Mouse (Mus musculus) hindbrain, embryonic 16.5 days (tissue): ENCODE results near the gene Prkaca. TPM values are rescaled to one million over a fixed set of nuclear protein-coding genes. Genes with fewer than 3 reads are reported as not detected.
A peak's percentile ranks its signal among the peaks of the same experiment; 100 is the strongest.

Source experiments
- ATAC-seq: fragments of 200-750 bp; cut with Nextera tagmentation; 2 replicates; pipeline ENCODE4 v1.8.0; 2017; ENCODE audit warnings: moderate TSS enrichment, moderate library complexity
- H3K27ac ChIP-seq: fragments of 300-500 bp; sonication (generic); 2 replicates; pipeline ENCODE4 v1.5.1; 2014; ENCODE audit warnings: low read depth, mild to moderate bottlenecking, control low read depth, low read length, moderate library complexity
- H3K27me3 ChIP-seq: fragments of 300-500 bp; sonication (generic); replicated peaks from 2 replicates; pipeline ENCODE4 v1.6.1; 2014; ENCODE audit warnings: low read length; ENCODE audit not compliant: control insufficient read depth, insufficient read depth
- H3K36me3 ChIP-seq: fragments of 300-500 bp; sonication (generic); 2 replicates; pipeline ENCODE4 v1.6.1; 2014; ENCODE audit warnings: mild to moderate bottlenecking, low read length, moderate library complexity, mixed read lengths; ENCODE audit not compliant: control insufficient read depth, insufficient read depth
- H3K4me1 ChIP-seq: fragments of 300-500 bp; sonication (generic); 2 replicates; pipeline ENCODE4 v1.6.1; 2014; ENCODE audit warnings: low read depth, low read length; ENCODE audit not compliant: control insufficient read depth, insufficient read depth
- H3K4me2 ChIP-seq: fragments of 300-500 bp; sonication (generic); 2 replicates; pipeline ENCODE4 v1.6.1; 2014; ENCODE audit warnings: mild to moderate bottlenecking, low read length, control low read depth, moderate library complexity
- H3K4me3 ChIP-seq: fragments of 300-500 bp; sonication (generic); 2 replicates; pipeline ENCODE4 v1.5.1; 2014; ENCODE audit warnings: mild to moderate bottlenecking, low read length, control low read depth, moderate library complexity
- H3K9ac ChIP-seq: fragments of 300-500 bp; sonication (generic); 2 replicates; pipeline ENCODE4 v1.6.1; 2014; ENCODE audit warnings: low read depth, mild to moderate bottlenecking, control low read depth, low read length, moderate library complexity
- H3K9me3 ChIP-seq: fragments of 300-500 bp; sonication (generic); 2 replicates; pipeline ENCODE4 v1.6.1; 2014; ENCODE audit warnings: mild to moderate bottlenecking, low read length, moderate library complexity; ENCODE audit not compliant: control insufficient read depth
- WGBS: fragments of 180-500 bp; shearing (Covaris S2); extraction: QIAGEN DNeasy Blood & Tissue Kit; methylation state at CpG from one replicate; pipeline ENCODE4 v1.1.7; 2014; 5-methylcytosine and 5-hydroxymethylcytosine counted together
- microRNA counts: library from miRNA; unstranded; fragments of <30 nt; microRNA quantifications from one replicate; lab custom pipeline; 2016
- microRNA-seq: library from miRNA; unstranded; fragments of <30 nt; microRNA quantifications from one replicate; pipeline ENCODE4, GENCODE M21; 2017
- polyA plus RNA-seq: library from polyadenylated mRNA; unstranded; fragments of >200 nt; fragmentation: Nextera tagmentation; extraction: Ambion mirVana; gene quantifications from 2 replicates; pipeline ENCODE4 v1.2.1, GENCODE M21; 2015

Prkaca gene
- polyA plus RNA-seq, 1 experiment from 2014 or later, result 202 TPM

- WGBS, result 74% methylated on average over 4 of the region's 4 CpGs
- no peak overlapping the region for H3K4me2 ChIP-seq
- no peak overlapping the region for H3K27ac ChIP-seq
- H3K4me1 ChIP-seq, result no peaks in the 10 kb centered on the region
- no peaks in the 10 kb centered on the region; the same call in 1 of the 2 replicates for H3K27me3 ChIP-seq
- H3K4me3 ChIP-seq, result no peak overlapping the region
- H3K36me3 ChIP-seq, result no peaks in the 10 kb centered on the region
- H3K9me3 ChIP-seq, result no peaks in the 10 kb centered on the region
- no peak for ATAC-seq
- H3K9ac ChIP-seq, result no peak overlapping the region
Observed at GRCm38 (mm10) chr8:84032777-84033176, 60.0 kb downstream of the Prkaca start.

DNA sequence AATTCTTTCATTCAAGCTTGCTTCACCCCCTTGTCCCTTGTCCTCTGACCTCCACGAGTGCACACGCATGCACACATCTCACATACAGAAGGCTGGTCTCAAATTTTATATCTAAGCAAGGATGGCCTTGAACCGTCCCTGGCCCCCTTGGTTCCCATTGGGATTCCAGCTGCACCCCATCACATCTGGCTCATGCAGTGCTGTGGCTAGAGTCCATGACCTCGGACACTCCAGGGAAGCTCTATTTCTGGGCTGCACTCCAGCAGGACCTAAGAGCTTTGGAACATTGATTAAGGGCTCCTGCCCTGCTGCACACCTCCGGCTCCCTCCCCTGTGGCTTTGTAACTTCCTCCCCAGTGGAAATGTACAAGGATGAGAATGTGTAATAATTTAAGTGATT, 65.2 kb downstream of the Prkaca start:
- Histone ChIP-seq H3K4me2 (no peak overlapping the region), H3K4me3 (no peak overlapping the region), H3K27me3 (peaks cover 22% of the 10 kb centered on the region), H3K36me3 (no peaks in the 10 kb centered on the region), H3K9me3 (no peaks in the 10 kb centered on the region), H3K27ac (no peak overlapping the region), H3K4me1 (peaks cover 10% of the 10 kb centered on the region), H3K9ac (no peak overlapping the region)
- WGBS, result 72% methylated on average over 5 of the region's 5 CpGs
- ATAC-seq, result no peak

GRCm38 (mm10) chr8:84039050-84039449, 66.3 kb downstream of the Prkaca start:
- 11% methylated on average over 5 of the region's 5 CpGs for WGBS
- Histone ChIP-seq H3K4me2 (no peak overlapping the region), H3K27ac (no peak overlapping the region), H3K9ac (no peak overlapping the region), H3K4me3 (no peak overlapping the region), H3K36me3 (no peaks in the 10 kb centered on the region), H3K4me1 (peaks cover 10% of the 10 kb centered on the region), H3K27me3 (peaks cover 33% of the 10 kb centered on the region), H3K9me3 (no peaks in the 10 kb centered on the region)
- ATAC-seq, result peak; percentile 28; the same call in 1 of the 2 replicates

GRCm38 (mm10) chr8:84042066-84042947, 69.5 kb downstream of the Prkaca start, which contains the start of gene Il27ra:
Il27ra (minus strand) TSS chr8:84042589.
- peak within 1 kb of the TSS; percentile 43 for H3K9ac ChIP-seq
- H3K4me1 ChIP-seq, result peaks cover 12% of the 10 kb centered on the region
- ATAC-seq, result peak; percentile 63
- WGBS, result 3% methylated on average over 40 of the region's 40 CpGs
- peak within 1 kb of the TSS; percentile 72 for H3K4me2 ChIP-seq
- no peaks in the 10 kb centered on the region for H3K9me3 ChIP-seq
- H3K4me3 ChIP-seq, result peak within 1 kb of the TSS; percentile 36
- no peak within 1 kb of the TSS for H3K27ac ChIP-seq
- no peaks in the 10 kb centered on the region for H3K36me3 ChIP-seq
- peaks cover 45% of the 10 kb centered on the region for H3K27me3 ChIP-seq

- H3K4me1 ChIP-seq, result peaks cover 12% of the 10 kb centered on the region
- peak overlapping the region; percentile 72 for H3K4me2 ChIP-seq
- no peak overlapping the region for H3K9ac ChIP-seq
- no peak overlapping the region for H3K27ac ChIP-seq
- WGBS, result 22% methylated on average over 12 of the region's 12 CpGs
- H3K36me3 ChIP-seq, result no peaks in the 10 kb centered on the region
- H3K4me3 ChIP-seq, result peak overlapping the region; percentile 36; the same call in 1 of the 2 replicates
- H3K9me3 ChIP-seq, result no peaks in the 10 kb centered on the region
- peaks cover 45% of the 10 kb centered on the region for H3K27me3 ChIP-seq
- ATAC-seq, result peak; percentile 55; the same call in 1 of the 2 replicates
Observed at GRCm38 (mm10) chr8:84042948-84043342, 70.2 kb downstream of the Prkaca start.

DNA sequence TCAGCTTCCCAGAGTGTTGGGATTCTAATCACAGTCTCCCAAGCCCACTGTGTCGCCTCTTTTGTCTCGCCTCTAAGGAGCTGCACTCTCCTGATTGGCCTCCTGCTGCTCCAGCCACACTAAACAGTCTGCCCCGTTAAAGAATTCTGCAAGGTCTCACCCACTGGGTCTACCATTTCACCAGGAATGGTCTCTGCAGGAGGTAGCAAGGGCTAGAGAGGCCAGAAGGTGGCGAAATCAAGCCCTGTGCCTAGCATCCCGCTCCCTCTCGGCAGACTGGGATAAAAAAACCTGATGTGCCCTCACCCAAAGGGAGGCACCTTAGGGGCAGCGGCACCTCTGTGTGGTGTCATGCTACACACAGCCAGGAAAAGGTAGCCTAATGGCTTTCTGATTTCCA, 71.3 kb downstream of the Prkaca start:
- no peaks in the 10 kb centered on the region for H3K36me3 ChIP-seq
- ATAC-seq, result no peak
- no peaks in the 10 kb centered on the region for H3K9me3 ChIP-seq
- no peak overlapping the region for H3K9ac ChIP-seq
- WGBS, result 5% methylated on average over 7 of the region's 7 CpGs
- H3K4me3 ChIP-seq, result no peak overlapping the region
- H3K4me1 ChIP-seq, result peaks cover 12% of the 10 kb centered on the region
- no peak overlapping the region for H3K4me2 ChIP-seq
- peaks cover 45% of the 10 kb centered on the region for H3K27me3 ChIP-seq
- no peak overlapping the region for H3K27ac ChIP-seq

- Histone ChIP-seq H3K36me3 (no peaks in the 10 kb centered on the region), H3K9me3 (no peaks in the 10 kb centered on the region), H3K9ac (no peak within 1 kb of the TSS), H3K27me3 (peaks cover 45% of the 10 kb centered on the region), H3K4me1 (peaks cover 12% of the 10 kb centered on the region), H3K27ac (no peak within 1 kb of the TSS), H3K4me2 (no peak within 1 kb of the TSS), H3K4me3 (no peak within 1 kb of the TSS)
- WGBS, result 9% methylated on average over 9 of the region's 9 CpGs
- no peak for ATAC-seq
Observed at GRCm38 (mm10) chr8:84044900-84045299, 72.1 kb downstream of the Prkaca start, which contains the start of gene Rln3. Rln3 (minus strand) TSS chr8:84045000.

MicroRNAs within 50 kb of the gene (microRNA counts, 519-probe panel; counts per million panel counts)
- not detected for microRNA mmu-miR-1199 (lab: Ali Mortazavi, UCI)

Small RNA genes within 50 kb of the gene (microRNA-seq; reads per million reads assigned to microRNA genes)
- not detected for gene Gm44330
- not detected for gene Gm44450
- not detected for gene Mir1199
- 1.2 reads per million for gene Mir8111

Other genes with a start within 250 kb of the Prkaca start
- 9.9 and 14.6 TPM in 2 replicates for gene Adgre5, start 231.7 kb upstream of the Prkaca start, polyA plus RNA-seq
- 50.9 and 53.0 TPM in 2 replicates for gene Adgrl1, start 72.9 kb upstream of the Prkaca start, polyA plus RNA-seq
- 0.97 and 0.98 TPM in 2 replicates for gene Gm10644, start 17.8 kb upstream of the Prkaca start, polyA plus RNA-seq
- gene Asf1b, start 17.5 kb upstream of the Prkaca start, polyA plus RNA-seq, result 9.8 and 14.6 TPM in 2 replicates
- 5.9 and 6.2 TPM in 2 replicates for gene Samd1, start 24.7 kb downstream of the Prkaca start, polyA plus RNA-seq
- gene 1700067K01Rik, start 28.5 kb downstream of the Prkaca start, polyA plus RNA-seq, result 0.90 and 0.94 TPM in 2 replicates
- 1.1 TPM in 2 replicates for gene 2210011C24Rik, start 39.2 kb downstream of the Prkaca start, polyA plus RNA-seq
- gene Palm3, start 48.5 kb downstream of the Prkaca start, polyA plus RNA-seq, result 9.6 and 11.3 TPM in 2 replicates
- 0.55 and 0.71 TPM in 2 replicates for gene Il27ra, start 69.6 kb downstream of the Prkaca start, polyA plus RNA-seq
- 1.8 TPM in 2 replicates for gene Rln3, start 72.0 kb downstream of the Prkaca start, polyA plus RNA-seq
- 1.6 and 1.7 TPM in 2 replicates for gene Gm10643, start 92.1 kb downstream of the Prkaca start, polyA plus RNA-seq
- 7.9 and 9.0 TPM in 2 replicates for gene Rfx1, start 93.8 kb downstream of the Prkaca start, polyA plus RNA-seq
- 21.5 and 22.7 TPM in 2 replicates for gene Dcaf15, start 131.8 kb downstream of the Prkaca start, polyA plus RNA-seq
- gene Podnl1, start 153.0 kb downstream of the Prkaca start, polyA plus RNA-seq, result 0.51 and 0.55 TPM in 2 replicates
- 53.3 and 54.5 TPM in 2 replicates for gene Cc2d1a, start 174.9 kb downstream of the Prkaca start, polyA plus RNA-seq
- 2.7 and 2.9 TPM in 2 replicates for gene 4930432K21Rik, start 175.0 kb downstream of the Prkaca start, polyA plus RNA-seq
- gene Nanos3, start 212.2 kb downstream of the Prkaca start, polyA plus RNA-seq, result 6.2 and 6.8 TPM in 2 replicates